Mouse (Mus musculus) heart, postnatal 0 days (tissue): ENCODE measurements at regions not wholly inside any gene's neighbourhood (a gene's known extent, or its start where the extent isn't known, plus 50 kb on each side); places are given as distances from the start of the nearest gene placed in this dataset.

Experiments used
- ATAC-seq: fragments of 200-750 bp; cut with Nextera tagmentation; 2 replicates; pipeline ENCODE4 v1.8.0; 2017; ENCODE audit warnings: low read depth, moderate number of reproducible peaks, moderate library complexity; ENCODE audit not compliant: insufficient read depth
- DNase-seq: peaks from one replicate; pipeline ENCODE4 v3.0.0-alpha.2; 2016; ENCODE audit warnings: low spot score
- H3K27ac ChIP-seq: fragments of 300-500 bp; sonication (generic); 2 replicates; pipeline ENCODE4 v1.5.1; 2014; ENCODE audit warnings: low read depth, mild to moderate bottlenecking
- H3K27me3 ChIP-seq: fragments of 300-500 bp; sonication (generic); 2 replicates; pipeline ENCODE4 v1.6.1; 2014; ENCODE audit warnings: low read length, mixed read lengths; ENCODE audit not compliant: control insufficient read depth, insufficient read depth
- H3K36me3 ChIP-seq: fragments of 300-500 bp; sonication (generic); replicated peaks from 2 replicates; pipeline ENCODE4 v1.6.1; 2014; ENCODE audit warnings: low read length, mixed read lengths; ENCODE audit not compliant: control insufficient read depth, insufficient read depth
- H3K4me1 ChIP-seq: fragments of 300-500 bp; sonication (generic); 2 replicates; pipeline ENCODE4 v1.6.1; 2014; ENCODE audit warnings: antibody characterized with exemption; ENCODE audit not compliant: control insufficient read depth, insufficient read depth
- H3K4me2 ChIP-seq: fragments of 300-500 bp; sonication (generic); 2 replicates; pipeline ENCODE4 v1.6.1; 2014; ENCODE audit warnings: low read depth, mild to moderate bottlenecking, low read length, moderate library complexity
- H3K4me3 ChIP-seq: fragments of 300-500 bp; sonication (generic); 2 replicates; pipeline ENCODE4 v1.5.1; 2014; ENCODE audit warnings: low read depth, low read length
- H3K9ac ChIP-seq: fragments of 300-500 bp; sonication (generic); replicated peaks from 2 replicates; pipeline ENCODE4 v1.6.1; 2014; ENCODE audit warnings: low read depth, low read length, mixed read lengths
- H3K9me3 ChIP-seq: fragments of 300-500 bp; sonication (generic); replicated peaks from 2 replicates; pipeline ENCODE4 v1.6.1; 2016; ENCODE audit warnings: low read length; ENCODE audit not compliant: control insufficient read depth
- CTCF ChIP-seq: IDR thresholded peaks from 2 replicates; pipeline ENCODE4 v1.5.1; 2016; ENCODE audit warnings: antibody characterized with exemption, control low read depth, low read depth
- EP300 ChIP-seq: IDR thresholded peaks from 2 replicates; pipeline ENCODE4 v1.6.1; 2016; ENCODE audit warnings: antibody characterized with exemption, low read depth
- WGBS: fragments of 180-500 bp; shearing (Covaris S2); extraction: QIAGEN DNeasy Blood & Tissue Kit; methylation state at CpG from one replicate; pipeline ENCODE4 v1.1.7; 2014; 5-methylcytosine and 5-hydroxymethylcytosine counted together

DNA sequence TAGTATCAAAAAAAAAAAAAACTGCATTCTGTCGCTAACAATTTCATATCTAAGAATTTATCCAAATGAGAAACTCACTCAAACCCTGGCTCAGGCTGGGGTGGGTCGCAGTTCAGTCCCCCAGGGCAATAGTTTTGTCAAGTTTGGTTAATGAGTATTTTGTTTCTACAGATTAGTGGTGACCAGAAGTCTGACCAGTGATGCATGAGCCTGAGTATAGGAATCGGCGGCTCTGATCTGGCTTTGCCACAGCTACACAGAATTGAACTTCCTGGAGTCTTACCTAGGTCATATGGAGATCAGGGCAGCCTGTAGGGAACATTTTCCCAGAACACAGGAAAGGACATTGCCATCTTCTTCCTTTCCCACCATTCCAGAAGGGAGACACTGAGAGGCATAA, 212.1 kb downstream of the Efnb2 start:
- Histone ChIP-seq H3K9ac (no peak overlapping the region), H3K27me3 (no peaks in the 10 kb centered on the region), H3K27ac (no peak overlapping the region), H3K9me3 (no peaks in the 10 kb centered on the region), H3K36me3 (no peaks in the 10 kb centered on the region), H3K4me2 (no peak overlapping the region), H3K4me1 (no peaks in the 10 kb centered on the region), H3K4me3 (no peak overlapping the region)
- no peak for ATAC-seq
- no peak for DNase-seq
- WGBS, result 89% methylated on average over 4 of the region's 4 CpGs
- no peak for TF ChIP-seq EP300

DNA sequence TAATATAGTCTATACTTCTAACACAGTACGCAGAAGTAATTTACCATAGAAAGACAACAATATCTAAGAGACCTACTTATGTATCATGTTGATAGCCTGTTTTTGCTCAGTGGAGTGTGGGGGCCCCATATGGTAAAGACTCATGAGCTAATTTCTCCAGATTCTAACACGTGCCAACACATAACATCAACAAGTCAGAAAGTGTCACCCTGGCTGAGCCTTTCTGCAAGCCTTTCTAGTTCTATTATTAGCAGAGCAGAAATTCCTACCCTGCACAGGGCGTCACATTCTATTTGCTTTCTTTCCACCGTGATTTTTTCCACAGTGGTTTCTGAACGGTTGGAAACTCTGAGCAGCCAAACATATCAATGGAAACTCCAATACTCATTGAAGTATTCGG, 219.5 kb downstream of the Efnb2 start:
- no peaks in the 10 kb centered on the region for H3K27me3 ChIP-seq
- no peaks in the 10 kb centered on the region for H3K9me3 ChIP-seq
- peak overlapping the region; percentile 19; the same call in 1 of the 2 replicates for H3K4me3 ChIP-seq
- WGBS, result 20% methylated on average over 6 of the region's 6 CpGs
- H3K9ac ChIP-seq, result no peak overlapping the region
- TF ChIP-seq EP300, result 0 out of 2 replicates have a peak, but pooled peaks have one; percentile 29
- TF ChIP-seq CTCF, result no peak
- peak; percentile 78 for DNase-seq
- peak overlapping the region; percentile 47 for H3K4me2 ChIP-seq
- H3K27ac ChIP-seq, result 0 out of 2 replicates have a peak overlapping the region, but pooled peaks have one; percentile 14
- peak; percentile 75 for ATAC-seq
- H3K4me1 ChIP-seq, result peaks cover 5% of the 10 kb centered on the region
- no peaks in the 10 kb centered on the region for H3K36me3 ChIP-seq

DNA sequence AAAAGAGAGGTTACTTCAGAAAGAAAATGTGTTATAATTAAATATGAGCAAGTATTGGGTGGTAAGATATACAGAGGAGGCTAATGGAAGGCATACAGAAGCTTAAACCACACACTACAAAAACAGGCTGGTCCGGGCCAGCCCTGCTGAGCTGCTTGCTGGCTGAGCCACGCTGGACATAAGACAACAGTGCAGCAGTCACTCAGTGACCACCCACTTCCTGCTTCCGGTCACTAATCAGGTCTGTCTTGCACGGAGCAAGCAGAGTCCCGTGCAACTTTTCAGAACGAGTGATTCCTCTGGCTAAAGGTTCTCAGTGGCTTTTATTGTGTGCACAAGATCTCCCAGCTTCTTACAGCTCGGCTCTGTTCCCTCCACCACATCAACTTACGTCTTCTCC, 220.1 kb downstream of the Efnb2 start:
- Histone ChIP-seq H3K9ac (no peak overlapping the region), H3K4me2 (peak overlapping the region; percentile 47), H3K27ac (0 out of 2 replicates have a peak overlapping the region, but pooled peaks have one; percentile 14), H3K9me3 (no peaks in the 10 kb centered on the region), H3K27me3 (no peaks in the 10 kb centered on the region), H3K36me3 (no peaks in the 10 kb centered on the region), H3K4me3 (peak overlapping the region; percentile 19), H3K4me1 (peaks cover 5% of the 10 kb centered on the region)
- ATAC-seq (peak; percentile 83), DNase-seq (peak; percentile 49)
- TF ChIP-seq CTCF (no peak), EP300 (no peak)
- 23% methylated on average over 8 of the region's 8 CpGs for WGBS

DNA sequence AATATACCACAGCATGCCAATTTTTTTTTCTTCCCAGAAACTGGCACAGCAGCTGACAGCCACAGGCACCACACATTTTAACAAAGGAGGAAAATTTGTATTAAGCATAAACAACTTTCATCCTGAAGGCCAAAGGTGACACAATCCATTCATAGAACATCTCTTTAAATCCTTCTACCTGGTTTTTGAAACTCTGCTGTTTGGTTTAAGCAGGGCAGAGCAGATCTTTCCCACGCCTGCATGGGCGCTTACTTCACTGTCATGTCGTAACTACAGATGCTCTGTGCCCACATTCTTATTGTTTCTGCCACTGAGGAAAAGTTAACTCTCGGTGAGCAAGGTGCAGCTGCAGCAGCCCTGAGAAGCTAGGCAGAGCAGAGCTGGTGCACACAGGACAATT, 234.8 kb downstream of the Efnb2 start:
- ATAC-seq, result no peak
- no peak overlapping the region for H3K4me2 ChIP-seq
- H3K27ac ChIP-seq, result no peak overlapping the region
- H3K4me3 ChIP-seq, result no peak overlapping the region
- no peaks in the 10 kb centered on the region for H3K27me3 ChIP-seq
- 81% methylated on average over 4 of the region's 4 CpGs for WGBS
- no peak for DNase-seq
- no peaks in the 10 kb centered on the region for H3K36me3 ChIP-seq
- no peaks in the 10 kb centered on the region for H3K9me3 ChIP-seq
- no peak for TF ChIP-seq EP300
- TF ChIP-seq CTCF, result no peak
- H3K4me1 ChIP-seq, result no peaks in the 10 kb centered on the region
- H3K9ac ChIP-seq, result no peak overlapping the region

DNA sequence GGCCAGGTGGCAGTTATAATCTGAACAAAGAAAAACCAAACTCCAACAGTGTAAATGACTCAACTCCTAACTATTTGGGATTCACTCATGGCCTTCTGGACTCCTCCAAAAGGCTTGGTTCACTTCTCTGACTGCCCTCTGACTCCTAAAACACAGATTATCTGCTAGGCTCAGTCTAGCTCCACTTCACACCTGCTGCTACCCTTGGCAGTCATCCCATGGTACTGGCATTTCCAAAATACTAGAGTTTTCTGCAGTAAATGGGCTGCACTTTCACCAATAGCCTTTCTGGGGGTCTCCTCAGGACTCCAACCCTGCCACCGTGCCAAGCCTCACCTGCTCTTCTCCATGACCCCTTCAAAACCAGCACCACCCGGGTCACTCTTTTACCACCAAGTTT, 237.6 kb downstream of the Efnb2 start:
- DNase-seq (no peak), ATAC-seq (no peak)
- no peak overlapping the region for H3K4me2 ChIP-seq
- H3K4me3 ChIP-seq, result no peak overlapping the region
- no peak for TF ChIP-seq EP300
- TF ChIP-seq CTCF, result no peak
- H3K36me3 ChIP-seq, result no peaks in the 10 kb centered on the region
- H3K27ac ChIP-seq, result no peak overlapping the region
- WGBS, result 93% methylated on average over 2 of the region's 2 CpGs
- H3K27me3 ChIP-seq, result no peaks in the 10 kb centered on the region
- H3K9me3 ChIP-seq, result no peaks in the 10 kb centered on the region
- H3K4me1 ChIP-seq, result no peaks in the 10 kb centered on the region
- no peak overlapping the region for H3K9ac ChIP-seq

DNA sequence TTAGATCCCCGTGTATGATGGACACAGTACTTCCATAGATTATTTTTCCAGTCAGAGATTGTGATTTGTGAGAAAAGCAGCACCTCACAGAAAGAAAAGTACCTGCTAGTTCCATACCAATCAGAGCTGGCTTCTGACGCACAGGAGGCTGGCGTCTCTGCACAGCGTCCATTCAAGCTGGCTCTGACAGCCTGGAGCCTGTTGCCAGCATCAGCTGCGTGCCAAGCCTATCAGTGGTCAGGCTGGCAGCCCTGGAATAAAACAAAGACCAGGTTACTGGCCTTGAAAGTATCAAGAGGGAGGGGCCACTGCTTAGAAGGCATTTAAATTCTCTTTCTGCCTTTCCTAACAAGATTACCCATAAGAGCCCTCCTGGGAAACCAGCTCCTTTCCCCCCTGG, 239.3 kb downstream of the Efnb2 start:
- 37% methylated on average over 5 of the region's 5 CpGs for WGBS
- Histone ChIP-seq H3K27ac (no peak overlapping the region), H3K4me3 (no peak overlapping the region), H3K9me3 (no peaks in the 10 kb centered on the region), H3K27me3 (no peaks in the 10 kb centered on the region), H3K36me3 (no peaks in the 10 kb centered on the region), H3K4me1 (no peaks in the 10 kb centered on the region), H3K9ac (no peak overlapping the region), H3K4me2 (no peak overlapping the region)
- no peak for TF ChIP-seq CTCF
- no peak for TF ChIP-seq EP300
- ATAC-seq, result peak; percentile 86
- peak; percentile 18 for DNase-seq
